Mouse (Mus musculus) forebrain, embryonic 11.5 days (tissue): ENCODE results near the gene Slc25a51. TPM values are rescaled to one million over a fixed set of nuclear protein-coding genes. Genes with fewer than 3 reads are reported as not detected.
A peak's percentile ranks its signal among the peaks of the same experiment; 100 is the strongest.

ENCODE experiments used
- ATAC-seq: fragments of 200-750 bp; cut with Nextera tagmentation; replicated peaks from 2 replicates; pipeline ENCODE4 v1.8.0; 2017; ENCODE audit warnings: moderate TSS enrichment; ENCODE audit not compliant: low FRiP score
- DNase-seq: peaks from one replicate; pipeline ENCODE4 v3.0.0-alpha.2; 2017; ENCODE audit warnings: low spot score
- H3K27ac ChIP-seq: fragments of 300-500 bp; sonication (generic); 2 replicates; pipeline ENCODE4 v1.5.1; 2014; ENCODE audit warnings: low read depth, low read length
- H3K27me3 ChIP-seq: fragments of 300-500 bp; sonication (generic); 2 replicates; pipeline ENCODE4 v1.6.1; 2014; ENCODE audit warnings: mild to moderate bottlenecking, low read length, mixed read lengths; ENCODE audit not compliant: control insufficient read depth, insufficient read depth
- H3K36me3 ChIP-seq: fragments of 300-500 bp; sonication (generic); 2 replicates; pipeline ENCODE4 v1.6.1; 2014; ENCODE audit warnings: mild to moderate bottlenecking, low read length, moderate library complexity, mixed read lengths; ENCODE audit not compliant: control insufficient read depth, insufficient read depth
- H3K4me1 ChIP-seq: fragments of 300-500 bp; sonication (generic); replicated peaks from 2 replicates; pipeline ENCODE4 v1.6.1; 2014; ENCODE audit warnings: low read length, mixed read lengths; ENCODE audit not compliant: control insufficient read depth, insufficient read depth
- H3K4me2 ChIP-seq: fragments of 300-500 bp; sonication (generic); 2 replicates; pipeline ENCODE4 v1.6.1; 2014; ENCODE audit warnings: low read depth, mild to moderate bottlenecking, low read length, moderate library complexity, mixed read lengths; ENCODE audit not compliant: severe bottlenecking
- H3K4me3 ChIP-seq: fragments of 300-500 bp; sonication (generic); 2 replicates; pipeline ENCODE4 v1.5.1; 2014; ENCODE audit warnings: low read depth, low read length
- H3K9ac ChIP-seq: fragments of 300-500 bp; sonication (generic); 2 replicates; pipeline ENCODE4 v1.6.1; 2014; ENCODE audit warnings: low read length
- H3K9me3 ChIP-seq: fragments of 300-500 bp; sonication (generic); 2 replicates; pipeline ENCODE4 v1.6.1; 2016; ENCODE audit warnings: low read length, mixed read lengths; ENCODE audit not compliant: control insufficient read depth
- WGBS: fragments of 180-500 bp; shearing (Covaris S2); extraction: QIAGEN DNeasy Blood & Tissue Kit; methylation state at CpG from one replicate; pipeline ENCODE4 v1.1.7; 2014; 5-methylcytosine and 5-hydroxymethylcytosine counted together
- polyA plus RNA-seq: library from polyadenylated mRNA; unstranded; fragments of >200 nt; fragmentation: Nextera tagmentation; extraction: Ambion mirVana; gene quantifications from 2 replicates; pipeline ENCODE4 v1.2.1, GENCODE M21; 2014

Slc25a51 gene
- polyA plus RNA-seq, 1 experiment from 2014 or later: 87.0 TPM

DNA sequence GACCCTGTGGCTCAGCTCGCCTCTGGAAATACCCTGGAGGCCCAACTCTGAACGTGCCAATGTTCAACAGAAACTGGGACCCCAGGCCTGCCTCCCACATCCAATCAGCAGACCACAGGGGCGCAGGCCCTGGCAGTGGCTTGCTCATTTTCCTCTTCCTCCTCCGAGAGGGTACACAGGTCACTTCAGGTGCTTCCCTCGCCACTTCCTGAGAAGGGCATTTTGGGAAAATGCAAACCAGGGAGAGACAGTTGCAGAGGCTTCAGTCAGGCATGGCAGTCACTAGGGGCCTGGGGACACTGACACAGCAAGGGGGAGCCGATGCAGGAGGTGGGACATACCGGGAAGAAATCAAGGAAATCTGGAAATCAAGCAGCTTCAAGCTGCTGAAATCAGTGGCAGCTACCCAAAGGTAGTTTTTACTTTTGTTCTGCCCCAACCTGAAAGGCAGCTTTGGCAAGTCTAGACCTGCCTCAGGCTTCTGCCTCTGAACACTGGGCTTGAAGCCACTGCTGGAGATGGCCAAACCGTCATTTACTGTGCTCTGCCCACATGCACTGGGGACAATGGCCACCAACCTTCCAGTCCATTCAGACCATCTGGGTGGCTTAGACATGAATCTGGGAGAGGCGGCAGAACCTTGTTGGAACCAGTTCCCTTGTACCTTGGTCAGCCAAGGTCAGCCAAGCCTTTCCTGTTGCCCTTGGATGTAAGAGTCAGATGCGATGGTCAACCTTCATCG, 13.1 kb upstream of the Slc25a51 start:
- Histone ChIP-seq H3K4me3 (no peak overlapping the region), H3K36me3 (no peaks in the 10 kb centered on the region), H3K27me3 (no peaks in the 10 kb centered on the region), H3K27ac (peak overlapping the region; percentile 42), H3K4me1 (peaks cover 25% of the 10 kb centered on the region), H3K9ac (0 out of 2 replicates have a peak overlapping the region, but pooled peaks have one; percentile 3), H3K4me2 (no peak overlapping the region), H3K9me3 (no peaks in the 10 kb centered on the region)
- 71% methylated on average over 11 of the region's 11 CpGs for WGBS
- no peak for DNase-seq
- no peak for ATAC-seq

DNA sequence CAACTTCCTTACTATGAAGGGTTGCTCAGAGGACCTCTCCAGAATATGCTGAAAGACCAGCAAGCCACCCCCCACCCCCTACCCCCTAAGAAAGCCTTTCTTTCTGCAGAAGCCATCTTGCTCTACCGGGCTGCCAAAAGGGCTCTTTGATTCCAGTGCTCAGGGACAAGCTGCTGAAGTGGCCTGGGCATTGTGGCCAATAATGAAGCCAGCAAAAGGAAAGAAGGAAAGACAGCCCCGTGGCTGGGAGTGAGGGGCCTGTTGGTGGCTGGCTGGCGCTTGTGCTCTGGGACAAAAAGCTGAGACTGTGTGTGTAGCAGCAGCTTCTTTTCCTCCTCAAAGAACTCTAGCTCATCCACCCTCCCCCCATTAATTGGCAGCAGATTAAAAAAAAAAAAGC, 12.2 kb upstream of the Slc25a51 start:
- ATAC-seq: no peak
- Histone ChIP-seq H3K9me3 (no peaks in the 10 kb centered on the region), H3K27me3 (no peaks in the 10 kb centered on the region), H3K4me3 (no peak overlapping the region), H3K9ac (no peak overlapping the region), H3K27ac (peak overlapping the region; percentile 42; the same call in 1 of the 2 replicates), H3K36me3 (no peaks in the 10 kb centered on the region), H3K4me1 (peaks cover 25% of the 10 kb centered on the region), H3K4me2 (no peak overlapping the region)
- WGBS: 17% methylated on average over 3 of the region's 3 CpGs
- DNase-seq: no peak

DNA sequence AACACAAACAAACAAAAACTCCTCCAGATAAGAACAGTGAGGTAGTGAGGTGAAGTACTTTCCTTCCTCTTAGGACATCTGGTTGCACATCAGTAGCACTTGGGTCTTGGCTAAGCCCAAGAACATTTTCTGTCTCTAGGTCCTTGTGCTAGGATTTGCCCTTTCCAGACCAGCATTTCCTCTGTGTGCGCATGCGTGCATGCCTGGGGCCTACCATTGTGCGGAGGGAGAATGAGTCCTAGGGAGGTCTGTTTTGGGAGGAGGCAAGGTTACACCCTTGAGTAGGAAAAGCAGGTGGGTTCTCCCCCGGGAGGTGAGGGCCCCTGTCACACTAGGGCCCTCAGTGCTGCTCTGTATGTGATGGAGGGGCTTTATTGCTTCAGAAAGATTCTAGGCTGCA, 10.5 kb upstream of the Slc25a51 start:
- Histone ChIP-seq H3K4me3 (no peak overlapping the region), H3K9me3 (no peaks in the 10 kb centered on the region), H3K4me2 (no peak overlapping the region), H3K4me1 (peaks cover 24% of the 10 kb centered on the region), H3K36me3 (no peaks in the 10 kb centered on the region), H3K9ac (no peak overlapping the region), H3K27ac (no peak overlapping the region), H3K27me3 (no peaks in the 10 kb centered on the region)
- DNase-seq: no peak
- WGBS: 76% methylated on average over 4 of the region's 4 CpGs
- no peak for ATAC-seq

DNA sequence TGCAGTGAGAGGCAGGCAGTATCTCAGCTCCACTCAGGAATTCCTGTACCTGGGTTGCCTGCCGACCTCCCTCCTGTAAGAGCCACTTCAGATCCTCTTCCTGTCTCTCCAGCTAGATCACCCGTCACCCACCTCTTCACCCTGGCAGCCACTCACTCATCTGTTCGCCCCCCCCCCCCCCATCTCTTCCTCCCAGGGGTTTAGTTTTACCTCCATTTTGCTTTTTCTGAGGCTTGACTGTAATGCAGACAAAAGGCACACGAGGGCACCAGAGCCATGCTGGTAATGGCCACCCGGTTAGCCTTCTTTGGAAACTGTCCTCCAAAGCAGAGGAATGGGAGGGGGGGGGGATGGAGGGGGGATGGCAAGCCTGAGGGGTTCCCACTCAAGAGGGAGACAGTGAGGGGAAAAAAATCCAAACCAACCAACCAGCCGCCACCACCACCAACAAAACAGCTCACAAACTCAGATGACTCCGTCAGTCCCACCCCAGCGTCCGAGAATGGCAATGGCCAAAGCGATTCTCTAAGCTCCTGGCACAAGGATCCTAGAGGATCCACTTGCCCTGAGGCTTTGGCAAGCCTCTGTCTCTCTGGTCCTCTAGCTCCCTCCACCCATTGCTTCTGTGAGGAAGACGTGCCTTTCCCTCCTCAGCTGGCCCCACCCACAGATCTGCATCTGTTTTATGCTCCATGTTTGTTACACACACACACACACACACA, 9.8 kb upstream of the Slc25a51 start:
- Histone ChIP-seq H3K4me3 (no peak overlapping the region), H3K9ac (0 out of 2 replicates have a peak overlapping the region, but pooled peaks have one; percentile 20), H3K36me3 (no peaks in the 10 kb centered on the region), H3K27ac (no peak overlapping the region), H3K4me2 (0 out of 2 replicates have a peak overlapping the region, but pooled peaks have one; percentile 18), H3K4me1 (peaks cover 17% of the 10 kb centered on the region; the same call in 1 of the 2 replicates), H3K27me3 (no peaks in the 10 kb centered on the region), H3K9me3 (no peaks in the 10 kb centered on the region)
- 19% methylated on average over 11 of the region's 11 CpGs for WGBS
- ATAC-seq (peak; percentile 36; the same call in 1 of the 2 replicates), DNase-seq (peak; percentile 84)

DNA sequence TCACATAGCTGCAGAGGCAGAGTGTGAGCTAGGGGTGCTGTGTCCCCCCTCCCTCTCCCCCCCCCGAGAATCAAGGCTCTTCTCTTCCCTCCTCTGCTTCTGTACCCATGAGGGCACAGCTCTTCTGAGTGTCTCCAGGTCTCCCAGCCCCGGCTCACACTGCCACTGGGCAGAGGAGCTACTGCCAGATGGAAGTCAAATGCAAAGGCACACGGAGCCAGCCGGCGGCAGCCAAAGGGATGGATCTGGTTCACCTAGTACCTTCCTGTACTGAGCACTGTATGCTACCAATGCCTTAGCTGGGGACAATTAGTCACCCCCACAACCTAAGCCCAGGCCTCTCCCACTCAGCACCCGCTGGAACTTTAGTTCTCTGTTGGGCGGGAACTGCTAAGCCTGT, 7.7 kb upstream of the Slc25a51 start:
- Histone ChIP-seq H3K9ac (no peak overlapping the region), H3K36me3 (no peaks in the 10 kb centered on the region), H3K27me3 (no peaks in the 10 kb centered on the region), H3K4me1 (peaks cover 12% of the 10 kb centered on the region; the same call in 1 of the 2 replicates), H3K4me2 (no peak overlapping the region), H3K9me3 (no peaks in the 10 kb centered on the region), H3K27ac (no peak overlapping the region), H3K4me3 (no peak overlapping the region)
- DNase-seq: no peak
- no peak for ATAC-seq
- 71% methylated on average over 7 of the region's 7 CpGs for WGBS

DNA sequence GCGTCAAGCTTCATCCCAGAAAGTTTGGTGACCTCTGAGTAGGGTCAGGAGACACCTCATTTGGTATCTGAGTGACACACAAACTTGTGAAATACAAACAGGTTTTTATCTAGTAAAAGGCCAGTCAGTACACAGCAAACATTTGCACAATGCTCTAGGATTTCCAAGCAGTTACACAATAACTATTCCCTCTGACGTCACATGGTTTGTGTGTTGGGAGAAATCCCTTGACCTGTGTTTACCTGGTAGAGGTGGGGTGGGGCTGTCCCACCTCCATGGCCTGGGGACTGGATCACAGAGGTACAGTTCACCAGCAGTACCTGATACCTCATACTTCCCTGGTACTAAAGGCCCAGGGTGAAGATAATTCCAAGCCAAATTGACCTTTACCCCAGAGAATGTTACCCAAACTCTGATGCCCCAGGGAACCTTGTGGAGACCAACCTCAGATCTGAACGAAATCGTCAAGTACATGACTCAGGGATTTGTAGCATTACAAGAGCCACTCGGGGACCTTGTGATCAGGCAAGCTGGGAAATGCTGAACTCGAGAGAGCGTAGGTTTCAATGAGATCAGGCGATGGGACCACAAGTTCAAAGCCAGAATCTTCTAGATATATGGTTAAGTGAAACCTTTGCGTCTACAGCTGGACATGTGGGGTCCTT, 5.2 kb upstream of the Slc25a51 start:
- Histone ChIP-seq H3K9me3 (no peaks in the 10 kb centered on the region), H3K27me3 (no peaks in the 10 kb centered on the region), H3K27ac (no peak overlapping the region), H3K4me2 (no peak overlapping the region), H3K36me3 (no peaks in the 10 kb centered on the region), H3K4me3 (no peak overlapping the region), H3K4me1 (peaks cover 2% of the 10 kb centered on the region; the same call in 1 of the 2 replicates), H3K9ac (no peak overlapping the region)
- no peak for ATAC-seq
- 83% methylated on average over 9 of the region's 9 CpGs for WGBS
- no peak for DNase-seq

DNA sequence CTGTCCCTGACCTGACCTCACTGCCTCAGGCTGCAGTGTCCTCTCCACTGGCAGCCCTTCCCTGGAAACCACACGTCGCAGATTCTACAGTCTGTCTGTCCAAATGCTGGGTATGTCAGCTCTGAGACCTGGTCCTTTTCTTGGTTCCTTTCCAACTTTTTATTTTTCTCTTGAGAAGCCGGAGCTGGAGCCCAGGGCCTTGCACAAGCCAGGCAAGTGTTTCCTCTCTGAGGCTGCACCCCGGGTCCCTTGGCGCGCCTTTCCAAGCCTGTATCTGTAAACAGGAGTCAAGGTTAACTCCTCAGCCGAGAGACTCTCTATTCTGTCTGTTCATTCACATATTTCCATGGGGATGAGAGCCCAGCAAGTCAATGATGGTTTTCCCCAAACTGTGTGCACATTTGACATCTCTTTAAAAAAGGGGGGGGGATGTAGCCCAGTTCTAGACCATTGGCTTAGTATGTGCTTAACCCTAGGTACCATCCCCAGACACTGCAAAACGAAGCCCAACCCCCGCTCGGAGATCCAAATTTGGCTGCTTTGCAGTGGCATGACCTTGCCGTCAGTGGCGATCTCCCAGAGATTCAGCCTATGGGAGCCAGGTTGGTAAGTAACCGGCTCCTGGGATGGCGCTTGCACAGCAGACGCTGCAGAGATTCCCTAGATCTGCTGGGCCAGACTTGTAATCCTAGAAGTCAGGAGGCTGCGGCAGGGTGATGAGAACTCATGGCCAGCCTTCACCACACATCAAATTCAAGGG, 4.0 kb upstream of the Slc25a51 start:
- H3K27me3 ChIP-seq: no peaks in the 10 kb centered on the region
- DNase-seq (no peak), ATAC-seq (no peak)
- H3K9me3 ChIP-seq: no peaks in the 10 kb centered on the region
- no peak overlapping the region for H3K4me2 ChIP-seq
- no peaks in the 10 kb centered on the region for H3K36me3 ChIP-seq
- H3K4me3 ChIP-seq: no peak overlapping the region
- WGBS: 76% methylated on average over 16 of the region's 16 CpGs
- H3K9ac ChIP-seq: no peak overlapping the region
- H3K27ac ChIP-seq: no peak overlapping the region
- peaks cover 2% of the 10 kb centered on the region; the same call in 1 of the 2 replicates for H3K4me1 ChIP-seq

DNA sequence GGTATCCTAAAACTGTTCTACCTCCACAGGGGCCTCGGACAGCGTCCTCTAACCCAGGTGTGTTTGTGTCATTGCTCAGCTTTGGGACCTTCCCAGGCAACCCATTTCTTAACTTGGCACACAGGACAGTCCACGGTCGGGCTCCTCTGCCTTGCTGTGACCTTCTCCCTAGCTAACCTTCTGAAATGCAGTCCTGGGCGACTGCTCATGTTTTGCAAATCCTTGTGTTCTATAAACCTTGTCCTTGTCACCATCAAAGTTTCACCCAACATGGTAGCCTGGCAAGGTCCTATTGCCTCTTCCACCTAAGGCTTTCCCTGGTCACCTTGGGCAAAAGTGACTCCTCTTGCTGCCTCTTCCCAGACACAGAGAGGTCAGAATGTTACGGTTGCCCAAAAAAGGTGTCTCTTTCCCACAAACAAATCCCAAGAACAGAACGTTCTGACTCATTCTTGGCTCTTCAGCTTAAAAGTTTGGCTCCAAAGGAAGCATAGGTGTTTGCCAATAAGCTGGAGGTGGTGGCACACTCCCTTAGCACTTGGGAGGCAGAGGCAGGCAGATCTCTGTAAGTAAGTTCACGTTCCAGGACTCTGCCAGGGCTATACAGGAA, 2.7 kb upstream of the Slc25a51 start:
- ATAC-seq (no peak), DNase-seq (no peak)
- Histone ChIP-seq H3K27me3 (no peaks in the 10 kb centered on the region), H3K36me3 (no peaks in the 10 kb centered on the region), H3K4me2 (no peak overlapping the region), H3K9ac (no peak overlapping the region), H3K4me3 (no peak overlapping the region), H3K4me1 (peaks cover 12% of the 10 kb centered on the region), H3K27ac (no peak overlapping the region), H3K9me3 (no peaks in the 10 kb centered on the region)
- 88% methylated on average over 8 of the region's 8 CpGs for WGBS
